Mouse (Mus musculus): ENCODE results near the gene Olfr288. TPM values are rescaled to one million over a fixed set of nuclear protein-coding genes. Genes with fewer than 3 reads are reported as not detected.

Gene Olfr288
- polyA plus RNA-seq (2014; fragmentation: Nextera tagmentation; extraction: Ambion mirVana) = not detected in 2 replicates

DNA sequence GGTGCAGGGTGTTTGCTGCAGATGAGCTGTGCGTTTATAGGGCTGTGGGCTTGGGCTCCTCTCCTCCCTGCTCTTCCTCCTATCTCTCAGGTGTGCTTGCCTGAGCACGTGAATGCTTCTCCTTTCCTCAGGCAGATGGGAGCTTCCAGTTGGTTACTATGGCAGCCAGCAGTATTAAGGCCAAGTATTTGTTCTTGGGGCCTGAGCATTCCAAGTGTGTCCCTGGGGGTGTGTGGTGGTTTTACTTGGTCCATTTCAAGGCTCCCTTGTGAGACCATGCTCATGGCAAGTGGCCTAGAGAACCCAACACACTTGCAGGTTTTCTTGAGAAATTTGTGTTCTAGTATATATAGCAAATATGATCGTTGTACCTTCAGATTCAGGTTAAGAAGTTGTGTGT is at the start of gene Olfr288:
Gene Olfr288 (minus strand): TSS at position 101 of the 400 bp plus-strand sequence.
- Histone ChIP-seq H3K27ac (replicated peaks; ENCODE audit: low read depth, low read length) (no peak within 1 kb of the TSS), H3K36me3 (ENCODE audit: control insufficient read depth, insufficient read depth, low read length) (no peaks in the 10 kb centered on the region), H3K4me1 (ENCODE audit: control insufficient read depth, insufficient read depth, low read length) (no peaks in the 10 kb centered on the region), H3K9ac (replicated peaks; ENCODE audit: low read length) (no peak within 1 kb of the TSS), H3K27me3 (ENCODE audit: control insufficient read depth, insufficient read depth, low read length) (no peaks in the 10 kb centered on the region), H3K9me3 (ENCODE audit: control insufficient read depth, low read length) (no peaks in the 10 kb centered on the region), H3K4me2 (ENCODE audit: low read length) (no peak within 1 kb of the TSS), H3K4me3 (replicated peaks; ENCODE audit: low read depth, low read length) (no peak within 1 kb of the TSS)
- 65% methylated on average over 3 of the region's 3 CpGs for WGBS
- DNase-seq (no peak), ATAC-seq (ENCODE audit: low FRiP score, low TSS enrichment) (no peak)

- H3K27me3 ChIP-seq (ENCODE audit: control insufficient read depth, insufficient read depth, low read length) = no peaks in the 10 kb centered on the region
- H3K36me3 ChIP-seq (ENCODE audit: control insufficient read depth, insufficient read depth, low read length) = no peaks in the 10 kb centered on the region
- no peak overlapping the region for H3K9ac ChIP-seq (replicated peaks; ENCODE audit: low read length)
- H3K4me3 ChIP-seq (replicated peaks; ENCODE audit: low read depth, low read length) = no peak overlapping the region
- no peak overlapping the region for H3K27ac ChIP-seq (replicated peaks; ENCODE audit: low read depth, low read length)
- ATAC-seq (ENCODE audit: low FRiP score, low TSS enrichment) (no peak), DNase-seq (no peak)
- H3K4me1 ChIP-seq (ENCODE audit: control insufficient read depth, insufficient read depth, low read length) = no peaks in the 10 kb centered on the region
- H3K9me3 ChIP-seq (ENCODE audit: control insufficient read depth, low read length) = no peaks in the 10 kb centered on the region
- 88% methylated on average over 4 of the region's 4 CpGs for WGBS
- no peak overlapping the region for H3K4me2 ChIP-seq (ENCODE audit: low read length)
Observed at GRCm38 (mm10) chr15:98235442-98235841, 40.1 kb upstream of the Olfr288 start.

DNA sequence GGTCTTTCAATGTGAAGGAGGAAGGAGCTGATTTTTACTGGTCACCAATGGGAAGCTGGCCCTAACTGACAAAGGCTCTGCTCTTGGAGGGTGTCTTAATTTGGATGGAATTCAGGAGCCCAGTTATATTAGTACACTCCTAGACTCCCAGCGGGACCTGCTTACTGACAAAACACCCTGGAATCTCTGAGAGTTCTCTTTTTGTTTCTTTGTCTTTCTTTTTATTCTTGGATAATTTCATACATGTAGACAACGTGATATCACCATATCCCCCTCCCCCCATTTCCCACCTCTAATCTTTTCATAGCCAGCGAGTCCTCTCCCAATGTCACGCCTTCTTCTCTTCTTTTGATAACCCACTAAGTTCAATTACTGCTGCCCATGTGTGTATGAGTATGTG is 39.0 kb upstream of the Olfr288 start, which contains the start of gene Olfr286:
Gene Olfr286 (minus strand): TSS at position 101 of the 400 bp plus-strand sequence.
- no peaks in the 10 kb centered on the region for H3K4me1 ChIP-seq (ENCODE audit: control insufficient read depth, insufficient read depth, low read length)
- no peak for ATAC-seq (ENCODE audit: low FRiP score, low TSS enrichment)
- H3K4me3 ChIP-seq (replicated peaks; ENCODE audit: low read depth, low read length) = no peak within 1 kb of the TSS
- WGBS = 83% methylated on average over 4 of the region's 4 CpGs
- DNase-seq = no peak
- no peak within 1 kb of the TSS for H3K4me2 ChIP-seq (ENCODE audit: low read length)
- no peaks in the 10 kb centered on the region for H3K36me3 ChIP-seq (ENCODE audit: control insufficient read depth, insufficient read depth, low read length)
- H3K27ac ChIP-seq (replicated peaks; ENCODE audit: low read depth, low read length) = no peak within 1 kb of the TSS
- H3K27me3 ChIP-seq (ENCODE audit: control insufficient read depth, insufficient read depth, low read length) = no peaks in the 10 kb centered on the region
- H3K9ac ChIP-seq (replicated peaks; ENCODE audit: low read length) = no peak within 1 kb of the TSS
- H3K9me3 ChIP-seq (ENCODE audit: control insufficient read depth, low read length) = no peaks in the 10 kb centered on the region

DNA sequence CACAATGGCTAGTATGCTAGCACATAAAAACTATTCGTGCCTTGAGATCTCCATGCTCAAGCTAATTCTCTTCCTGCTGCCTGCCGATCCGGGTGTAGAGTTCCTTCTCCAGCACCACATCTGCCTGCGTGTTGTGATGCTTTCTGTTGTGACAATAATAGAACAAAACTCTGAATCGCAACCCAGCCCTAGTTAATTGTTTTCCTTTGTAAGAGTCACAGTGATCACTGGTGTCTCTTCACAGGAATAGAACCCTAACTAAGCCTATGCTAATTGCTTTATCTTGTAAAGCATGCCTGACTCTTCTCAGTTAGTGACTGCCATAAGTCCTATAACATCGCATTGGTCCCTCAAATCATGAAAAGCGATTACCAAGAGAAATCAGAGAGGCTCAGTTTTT is 30.8 kb upstream of the Olfr288 start:
- Histone ChIP-seq H3K27ac (replicated peaks; ENCODE audit: low read depth, low read length) (no peak overlapping the region), H3K4me1 (ENCODE audit: control insufficient read depth, insufficient read depth, low read length) (no peaks in the 10 kb centered on the region), H3K9ac (replicated peaks; ENCODE audit: low read length) (no peak overlapping the region), H3K36me3 (ENCODE audit: control insufficient read depth, insufficient read depth, low read length) (no peaks in the 10 kb centered on the region), H3K4me2 (ENCODE audit: low read length) (no peak overlapping the region), H3K27me3 (ENCODE audit: control insufficient read depth, insufficient read depth, low read length) (no peaks in the 10 kb centered on the region), H3K4me3 (replicated peaks; ENCODE audit: low read depth, low read length) (no peak overlapping the region), H3K9me3 (ENCODE audit: control insufficient read depth, low read length) (no peaks in the 10 kb centered on the region)
- DNase-seq = no peak
- ATAC-seq (ENCODE audit: low FRiP score, low TSS enrichment) = no peak
- WGBS = 63% methylated on average over 7 of the region's 7 CpGs

- Histone ChIP-seq H3K4me2 (ENCODE audit: low read length) (no peak overlapping the region), H3K4me3 (replicated peaks; ENCODE audit: low read depth, low read length) (no peak overlapping the region), H3K9ac (replicated peaks; ENCODE audit: low read length) (no peak overlapping the region), H3K4me1 (ENCODE audit: control insufficient read depth, insufficient read depth, low read length) (no peaks in the 10 kb centered on the region), H3K27ac (replicated peaks; ENCODE audit: low read depth, low read length) (no peak overlapping the region), H3K9me3 (ENCODE audit: control insufficient read depth, low read length) (no peaks in the 10 kb centered on the region), H3K27me3 (ENCODE audit: control insufficient read depth, insufficient read depth, low read length) (no peaks in the 10 kb centered on the region), H3K36me3 (ENCODE audit: control insufficient read depth, insufficient read depth, low read length) (no peaks in the 10 kb centered on the region)
- no peak for ATAC-seq (ENCODE audit: low FRiP score, low TSS enrichment)
- DNase-seq = peak; percentile 0
- WGBS = 46% methylated on average over 16 of the region's 16 CpGs
Observed at GRCm38 (mm10) chr15:98225610-98226009, 30.3 kb upstream of the Olfr288 start.

GRCm38 (mm10) chr15:98222377-98222776 is 27.0 kb upstream of the Olfr288 start:
- H3K9me3 ChIP-seq (ENCODE audit: control insufficient read depth, low read length) = no peaks in the 10 kb centered on the region
- no peak overlapping the region for H3K9ac ChIP-seq (replicated peaks; ENCODE audit: low read length)
- no peak overlapping the region for H3K4me3 ChIP-seq (replicated peaks; ENCODE audit: low read depth, low read length)
- DNase-seq (no peak), ATAC-seq (ENCODE audit: low FRiP score, low TSS enrichment) (no peak)
- H3K4me1 ChIP-seq (ENCODE audit: control insufficient read depth, insufficient read depth, low read length) = no peaks in the 10 kb centered on the region
- no peaks in the 10 kb centered on the region for H3K36me3 ChIP-seq (ENCODE audit: control insufficient read depth, insufficient read depth, low read length)
- no peak overlapping the region for H3K27ac ChIP-seq (replicated peaks; ENCODE audit: low read depth, low read length)
- H3K4me2 ChIP-seq (ENCODE audit: low read length) = no peak overlapping the region
- no peaks in the 10 kb centered on the region for H3K27me3 ChIP-seq (ENCODE audit: control insufficient read depth, insufficient read depth, low read length)

DNA sequence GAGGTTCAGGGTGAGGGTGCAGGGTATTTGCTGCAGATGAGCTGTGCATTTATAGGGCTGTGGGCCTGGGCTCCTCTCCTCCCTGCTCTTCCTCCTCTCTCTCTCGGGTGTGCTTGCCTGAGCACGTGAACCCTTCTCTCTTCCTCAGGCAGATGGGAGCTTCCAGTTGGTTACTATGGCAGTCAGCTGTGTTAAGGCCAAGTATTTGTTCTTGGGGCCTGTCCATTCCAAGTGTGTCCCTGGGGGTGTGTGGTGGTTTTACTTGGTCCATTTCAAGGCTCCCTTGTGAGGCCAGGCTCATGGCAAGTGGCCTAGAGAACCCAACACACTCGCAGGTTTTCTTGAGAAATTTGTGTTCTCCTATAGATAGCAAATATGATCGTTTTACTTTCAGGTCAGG is 25.5 kb upstream of the Olfr288 start, which contains the start of the genes Gm44579 and Olfr287:
Gene Gm44579 (minus strand): TSS at position 101 of the 400 bp plus-strand sequence.
Gene Olfr287 (minus strand): TSS at position 180 of the 400 bp plus-strand sequence.
- Histone ChIP-seq H3K4me3 (replicated peaks; ENCODE audit: low read depth, low read length) (no peak within 1 kb of the TSS), H3K27me3 (ENCODE audit: control insufficient read depth, insufficient read depth, low read length) (no peaks in the 10 kb centered on the region), H3K4me2 (ENCODE audit: low read length) (no peak within 1 kb of the TSS), H3K4me1 (ENCODE audit: control insufficient read depth, insufficient read depth, low read length) (no peaks in the 10 kb centered on the region), H3K27ac (replicated peaks; ENCODE audit: low read depth, low read length) (no peak within 1 kb of the TSS), H3K9ac (replicated peaks; ENCODE audit: low read length) (no peak within 1 kb of the TSS), H3K9me3 (ENCODE audit: control insufficient read depth, low read length) (no peaks in the 10 kb centered on the region), H3K36me3 (ENCODE audit: control insufficient read depth, insufficient read depth, low read length) (no peaks in the 10 kb centered on the region)
- ATAC-seq (ENCODE audit: low FRiP score, low TSS enrichment) = no peak
- WGBS = 63% methylated on average over 4 of the region's 4 CpGs
- DNase-seq = no peak

DNA sequence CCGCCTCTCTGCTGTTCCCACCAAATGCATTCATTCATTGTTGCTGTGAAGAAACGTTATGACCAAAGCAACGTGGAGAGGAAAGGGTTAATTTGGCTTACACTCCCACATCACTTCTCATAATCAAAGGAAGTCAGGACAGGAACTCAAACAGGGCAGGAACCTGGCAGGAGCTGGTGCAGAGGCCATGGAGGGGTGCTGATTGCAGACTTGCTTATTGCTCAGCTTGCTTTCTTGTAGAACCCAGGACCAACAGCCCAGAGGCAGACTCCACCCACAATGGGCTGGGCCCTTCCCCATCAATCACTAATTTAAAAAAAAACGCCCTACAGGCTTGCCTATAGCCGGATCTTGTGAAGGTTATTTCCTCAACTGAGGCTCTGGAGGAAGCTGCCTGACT is 18.8 kb upstream of the Olfr288 start:
- H3K4me2 ChIP-seq (ENCODE audit: low read length) = no peak overlapping the region
- no peaks in the 10 kb centered on the region for H3K36me3 ChIP-seq (ENCODE audit: control insufficient read depth, insufficient read depth, low read length)
- H3K4me3 ChIP-seq (replicated peaks; ENCODE audit: low read depth, low read length) = no peak overlapping the region
- no peak for ATAC-seq (ENCODE audit: low FRiP score, low TSS enrichment)
- DNase-seq = no peak
- no peak overlapping the region for H3K9ac ChIP-seq (replicated peaks; ENCODE audit: low read length)
- H3K27me3 ChIP-seq (ENCODE audit: control insufficient read depth, insufficient read depth, low read length) = no peaks in the 10 kb centered on the region
- H3K9me3 ChIP-seq (ENCODE audit: control insufficient read depth, low read length) = no peaks in the 10 kb centered on the region
- H3K27ac ChIP-seq (replicated peaks; ENCODE audit: low read depth, low read length) = no peak overlapping the region
- H3K4me1 ChIP-seq (ENCODE audit: control insufficient read depth, insufficient read depth, low read length) = no peaks in the 10 kb centered on the region
- WGBS = 79% methylated on average over 5 of the region's 5 CpGs

- 82% methylated on average over 5 of the region's 5 CpGs for WGBS
- DNase-seq = no peak
- Histone ChIP-seq H3K36me3 (ENCODE audit: control insufficient read depth, insufficient read depth, low read length) (no peaks in the 10 kb centered on the region), H3K27ac (replicated peaks; ENCODE audit: low read depth, low read length) (no peak overlapping the region), H3K4me3 (replicated peaks; ENCODE audit: low read depth, low read length) (no peak overlapping the region), H3K4me1 (ENCODE audit: control insufficient read depth, insufficient read depth, low read length) (no peaks in the 10 kb centered on the region), H3K4me2 (ENCODE audit: low read length) (no peak overlapping the region), H3K9ac (replicated peaks; ENCODE audit: low read length) (no peak overlapping the region), H3K9me3 (ENCODE audit: control insufficient read depth, low read length) (no peaks in the 10 kb centered on the region), H3K27me3 (ENCODE audit: control insufficient read depth, insufficient read depth, low read length) (no peaks in the 10 kb centered on the region)
- ATAC-seq (ENCODE audit: low FRiP score, low TSS enrichment) = no peak
Observed at GRCm38 (mm10) chr15:98213336-98213870, 18.1 kb upstream of the Olfr288 start.
